Mouse (Mus musculus) heart, postnatal 14 days (tissue): ENCODE measurements around the gene Gm8104. TPM values are rescaled to one million over a fixed set of nuclear protein-coding genes. Genes with fewer than 3 reads are reported as not detected.
"Not testable (repeated sequence)": the region's sequence is repeated elsewhere in the genome, so short reads cannot be mapped to it uniquely, and the experiment has no call there.

Experiments used
- DNase-seq, 2 experiments: peaks; one replicate each; pipeline ENCODE4 v3.0.0; 2021 to 2022
- intact Hi-C: fragments of 180-260 bp; cut with DNase I; formaldehyde crosslinking; loops from one replicate; pipeline ENCODE4 v1.15.1; 2025
- long read RNA-seq, 2 experiments: library from polyadenylated mRNA; stranded (forward); transcript quantifications; one replicate each; pipeline ENCODE4 v2.0.0; 2021
- total RNA-seq, 2 experiments: library from RNA; stranded (reverse); gene quantifications; 2 replicates each; pipeline ENCODE4 v1.2.3; 2021

Gene Gm8104
- not detected for total RNA-seq
- long read RNA-seq, experiment 1, result 0 reads
- long read RNA-seq, experiment 2, result 0 reads

GRCm38 (mm10) chr14:43100301-43100700 is at the start of gene Gm8104:
TSS of gene Gm8104 (plus strand) at chr14:43100601.
- intact Hi-C loops, DNase-seq: not testable (repeated sequence)

DNA sequence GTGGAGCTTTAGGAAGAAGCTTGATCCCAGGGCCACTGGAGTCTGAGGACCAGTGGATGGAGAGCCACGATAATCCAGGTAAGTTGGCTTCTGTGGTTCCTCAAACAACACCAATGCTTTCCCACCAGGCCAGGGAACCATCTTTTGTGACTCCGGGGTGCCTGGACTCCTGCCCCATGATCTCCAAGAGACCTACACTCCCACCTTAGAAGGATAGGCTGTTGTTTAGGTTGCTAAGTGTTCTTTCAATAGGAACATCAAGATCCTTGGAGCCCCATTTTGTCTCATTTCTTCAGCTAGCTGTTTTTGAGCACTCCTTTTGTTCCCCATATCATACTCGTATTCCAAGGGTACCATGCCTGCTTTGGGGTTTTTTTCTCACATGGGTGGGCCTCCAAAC is 42.3 kb upstream of the Gm8104 start:
- intact Hi-C loops, DNase-seq: not testable (repeated sequence)

DNA sequence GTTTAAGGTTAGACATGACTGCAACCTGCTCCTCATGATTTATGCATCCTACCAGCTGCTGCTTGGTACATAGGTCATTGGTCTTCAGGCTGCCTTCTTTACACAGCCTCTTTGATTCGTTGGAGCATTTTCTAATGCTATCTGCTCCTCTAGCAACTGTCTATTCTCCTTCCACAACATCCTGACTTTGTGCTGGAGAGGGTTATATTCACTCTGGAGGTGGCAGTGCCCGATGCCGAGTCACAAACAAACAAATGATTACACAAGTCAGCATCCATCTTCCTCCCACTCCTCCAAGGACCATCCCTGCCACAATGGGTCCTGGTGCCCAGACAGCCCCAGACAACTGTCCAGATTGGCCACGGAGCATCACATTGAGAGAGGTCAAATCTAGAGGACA is 40.2 kb upstream of the Gm8104 start:
- DNase-seq, intact Hi-C loops: not testable (repeated sequence)

- DNase-seq, intact Hi-C loops: not testable (repeated sequence)
Observed at GRCm38 (mm10) chr14:43076543-43076942, 23.9 kb upstream of the Gm8104 start, which contains the start of gene Gm8094. TSS of gene Gm8094 (minus strand) at chr14:43076643.

DNA sequence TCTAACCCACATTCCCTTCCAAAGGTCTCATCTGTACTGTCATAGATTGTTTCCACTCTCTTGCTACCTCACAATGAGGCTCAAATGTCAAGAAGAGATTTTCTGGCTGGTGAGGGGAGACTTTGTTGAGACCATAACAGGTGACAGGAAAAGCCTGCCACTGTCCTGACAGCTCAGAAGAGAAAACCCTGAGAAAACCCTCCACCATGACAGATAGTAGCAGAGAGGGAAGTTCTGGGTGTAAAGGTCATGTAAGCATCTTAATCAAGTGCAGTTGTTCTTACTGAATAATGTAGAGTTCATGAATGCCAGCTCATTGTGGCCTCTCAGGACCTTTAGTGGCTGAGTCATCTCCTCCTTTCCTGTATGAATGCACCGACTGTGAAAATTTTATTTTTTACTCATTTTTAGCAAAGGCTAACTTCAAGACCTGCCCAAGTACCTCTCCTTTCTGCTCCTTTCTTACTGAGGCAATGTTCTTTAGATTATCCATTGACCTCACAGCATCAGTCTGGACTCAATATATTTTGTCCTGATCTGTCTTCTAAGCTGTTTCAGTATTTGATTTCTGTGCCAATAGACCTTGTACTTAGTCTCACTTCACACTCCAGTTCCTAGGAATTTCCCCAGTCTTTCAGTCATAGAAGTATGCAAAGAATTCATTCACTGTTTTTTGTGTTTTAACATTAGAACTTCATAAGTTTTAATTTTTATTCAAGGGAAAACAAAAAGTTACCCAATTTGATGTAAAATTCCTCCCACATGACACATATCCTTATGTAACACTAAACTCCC is 15.3 kb upstream of the Gm8104 start:
- DNase-seq, intact Hi-C loops: not testable (repeated sequence)

DNA sequence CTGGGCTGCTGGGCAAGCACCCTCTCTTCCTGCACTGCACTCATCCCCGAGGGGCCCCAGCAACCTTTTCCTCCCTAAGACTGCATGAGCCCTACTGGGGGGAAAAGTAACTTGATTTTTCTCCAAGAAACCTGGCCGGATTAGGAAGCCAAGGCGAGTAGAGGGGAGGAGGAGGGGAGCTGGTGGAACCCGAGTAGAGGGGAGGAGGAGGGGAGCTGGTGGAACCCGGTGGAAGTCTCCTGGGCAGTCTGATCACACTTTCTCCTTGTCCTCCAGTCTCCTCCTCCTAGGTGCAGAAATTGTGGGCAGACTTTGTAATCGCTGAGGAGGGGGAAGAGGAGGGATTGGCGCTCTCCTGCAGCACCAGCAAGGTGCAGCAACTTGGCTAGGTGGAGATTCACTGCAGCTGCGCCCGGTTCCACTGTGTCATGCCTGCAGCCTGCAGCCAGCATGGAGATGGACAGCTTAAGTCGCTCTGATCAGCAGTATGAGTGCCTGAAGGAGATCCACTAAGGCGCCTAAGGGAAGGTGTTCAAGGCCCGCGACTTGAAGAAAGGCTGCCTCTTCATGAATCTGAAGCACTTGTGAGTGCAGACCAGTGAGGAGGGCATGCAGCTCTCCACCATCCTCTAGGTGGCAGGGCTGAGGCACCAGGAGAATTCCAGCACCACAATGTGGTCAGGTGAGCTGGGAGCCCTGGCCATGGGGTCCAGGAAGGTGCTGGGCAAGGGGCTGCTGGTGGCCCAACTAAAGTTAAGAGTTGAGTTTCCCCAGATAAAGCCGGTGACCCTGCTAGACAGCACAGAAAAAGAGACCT is 11.1 kb upstream of the Gm8104 start:
- DNase-seq, intact Hi-C loops: not testable (repeated sequence)

DNA sequence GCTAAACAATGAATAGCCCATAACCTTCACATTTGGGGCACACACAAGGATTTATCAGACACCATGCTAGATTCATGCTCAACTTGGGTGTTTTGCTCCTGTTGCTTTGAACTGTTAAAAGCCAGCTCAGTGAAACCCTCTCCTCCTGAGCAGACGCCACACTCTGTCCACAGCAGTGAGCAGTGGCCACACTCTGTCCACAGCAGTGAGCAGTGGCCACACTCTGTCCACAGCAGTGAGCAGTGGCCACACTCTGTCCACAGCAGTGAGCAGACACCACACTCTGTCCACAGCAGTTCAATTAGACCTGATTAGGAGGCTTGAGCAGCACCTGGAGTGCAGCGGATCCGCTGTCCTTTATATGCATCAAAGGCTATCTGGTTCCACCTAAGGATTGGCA is 19.3 kb downstream of the Gm8104 start:
- DNase-seq, intact Hi-C loops: not testable (repeated sequence)

GRCm38 (mm10) chr14:43126286-43126685 is 25.9 kb downstream of the Gm8104 start:
- DNase-seq, intact Hi-C loops: not testable (repeated sequence)

Other genes starting within 250 kb of the Gm8104 start
- not detected for gene Gm21977, start 247.1 kb upstream of the Gm8104 start, total RNA-seq
- not detected for gene Gm8082, start 107.0 kb upstream of the Gm8104 start, total RNA-seq
- not detected for gene Gm10376, start 85.0 kb upstream of the Gm8104 start, total RNA-seq
- not detected for gene Gm8094, start 24.0 kb upstream of the Gm8104 start, total RNA-seq
- gene Gm7233, start 79.3 kb downstream of the Gm8104 start, total RNA-seq, result not detected
- gene Gm8122, start 134.7 kb downstream of the Gm8104 start, total RNA-seq, result not detected
- gene Gm8126, start 158.0 kb downstream of the Gm8104 start, total RNA-seq, result not detected
- gene Gm9732, start 174.4 kb downstream of the Gm8104 start, total RNA-seq, result not detected
- gene Gm8127, start 193.2 kb downstream of the Gm8104 start, total RNA-seq, result not detected
- not detected for gene 1700001F09Rik, start 247.2 kb downstream of the Gm8104 start, total RNA-seq